Mouse (Mus musculus) CH12.LX (cell line): ENCODE measurements at regions not wholly inside any gene's neighbourhood (a gene's known extent, or its start where the extent isn't known, plus 50 kb on each side); places are given as distances from the start of the nearest gene placed in this dataset.

ENCODE experiments used
- DNase-seq: peaks from one replicate; pipeline ENCODE4 v3.0.0-alpha.2; 2013; ENCODE audit errors: extremely low read depth
- H3K27ac ChIP-seq: 2 replicates; pipeline ENCODE4 v1.5.1; 2012; ENCODE audit warnings: low read depth, mild to moderate bottlenecking, control low read depth, moderate library complexity; ENCODE audit not compliant: insufficient read depth
- H3K27me3 ChIP-seq: replicated peaks from 2 replicates; pipeline ENCODE3; 2012; ENCODE audit warnings: inconsistent platforms
- H3K36me3 ChIP-seq, 2 experiments: replicated peaks in 1 of 2; 2 replicates each; pipeline versions ENCODE3 to v1.6.1; 2012; ENCODE audit warnings: inconsistent platforms in 1 of 2, low read length in 1 of 2, mild to moderate bottlenecking in 1 of 2, mixed read lengths in 1 of 2, moderate library complexity in 1 of 2; ENCODE audit not compliant: control insufficient read depth in 1 of 2, insufficient read depth in 1 of 2
- H3K4me1 ChIP-seq, 2 experiments: 2 replicates each; pipeline ENCODE4 v1.6.1; 2012; ENCODE audit warnings: inconsistent platforms in 1 of 2, moderate library complexity in 1 of 2; ENCODE audit not compliant: insufficient read depth in 2 of 2, control insufficient read depth in 1 of 2
- H3K4me2 ChIP-seq: 2 replicates; pipeline ENCODE4 v1.6.1; 2012; ENCODE audit warnings: low read depth, mild to moderate bottlenecking, control low read depth; ENCODE audit not compliant: poor library complexity, insufficient read depth, severe bottlenecking
- H3K4me3 ChIP-seq, 3 experiments: fragments of 150-350 bp in 1 of 3; sonication (generic) in 1 of 3; replicated peaks in 1 of 3; 2 replicates each; pipeline versions ENCODE3 to v1.5.1; 2011 to 2012; ENCODE audit warnings: low read depth in 2 of 3, low read length in 2 of 3, mild to moderate bottlenecking in 2 of 3, moderate library complexity in 2 of 3, control low read depth in 1 of 3, improper control_type of control experiment in 1 of 3, inconsistent platforms in 1 of 3, mixed read lengths in 1 of 3; ENCODE audit not compliant: poor library complexity in 1 of 3
- H3K79me2 ChIP-seq: replicated peaks from 2 replicates; pipeline ENCODE4 v1.6.1; 2012; ENCODE audit warnings: mild to moderate bottlenecking, moderate library complexity; ENCODE audit not compliant: control insufficient read depth, poor library complexity, insufficient read depth, severe bottlenecking; ENCODE audit errors: extremely low read depth
- H3K9ac ChIP-seq: 2 replicates; pipeline ENCODE4 v1.6.1; 2012; ENCODE audit warnings: low read depth, mild to moderate bottlenecking, control low read depth, moderate library complexity; ENCODE audit not compliant: insufficient read depth
- H3K9me3 ChIP-seq: replicated peaks from 2 replicates; pipeline ENCODE3; 2012; ENCODE audit warnings: low read length, inconsistent platforms, mixed read lengths
- BHLHE40 ChIP-seq: IDR thresholded peaks from 2 replicates; pipeline ENCODE4 v1.6.1; 2011; ENCODE audit warnings: mild to moderate bottlenecking, low read depth, low read length, improper control_type of control experiment
- CHD1 ChIP-seq: IDR thresholded peaks from 2 replicates; pipeline ENCODE4 v1.6.1; 2012; ENCODE audit warnings: low read depth, low read length, improper control_type of control experiment, inconsistent platforms
- CTCF ChIP-seq, 2 experiments: IDR thresholded peaks in 1 of 2; conservative IDR thresholded peaks in 1 of 2; 2 replicates each; pipeline ENCODE4 v1.5.1; 2011 to 2012; ENCODE audit warnings: low read depth in 2 of 2, low read length in 2 of 2, improper control_type of control experiment in 1 of 2, inconsistent platforms in 1 of 2, mild to moderate bottlenecking in 1 of 2, moderate library complexity in 1 of 2
- ELF1 ChIP-seq: IDR thresholded peaks from 2 replicates; pipeline ENCODE4 v1.6.1; 2014; ENCODE audit warnings: low read depth, mild to moderate bottlenecking, inconsistent platforms, low read length, improper control_type of control experiment
- EP300 ChIP-seq: IDR thresholded peaks from 2 replicates; pipeline ENCODE4 v1.6.1; 2011; ENCODE audit warnings: low read length, improper control_type of control experiment
- ETS1 ChIP-seq: conservative IDR thresholded peaks from 2 replicates; pipeline ENCODE4 v1.6.1; 2012; ENCODE audit warnings: low read depth, mild to moderate bottlenecking, inconsistent platforms, low read length, improper control_type of control experiment, moderate library complexity
- HCFC1 ChIP-seq: IDR thresholded peaks from 2 replicates; pipeline ENCODE4 v1.6.1; 2012; ENCODE audit warnings: low read depth, mild to moderate bottlenecking, inconsistent platforms, low read length, improper control_type of control experiment
- IRF4 ChIP-seq: IDR thresholded peaks from 2 replicates; pipeline ENCODE4 v1.6.1; 2014; ENCODE audit warnings: low read depth, mild to moderate bottlenecking, inconsistent platforms, low read length, improper control_type of control experiment
- JUN ChIP-seq: IDR thresholded peaks from 2 replicates; pipeline ENCODE4 v1.6.1; 2011; ENCODE audit warnings: low read depth, mild to moderate bottlenecking, low read length, improper control_type of control experiment, moderate library complexity; ENCODE audit not compliant: insufficient read depth
- JUND ChIP-seq: conservative IDR thresholded peaks from 2 replicates; pipeline ENCODE4 v1.6.1; 2011; ENCODE audit warnings: low read depth, low read length, improper control_type of control experiment
- KAT2A ChIP-seq: IDR thresholded peaks from 2 replicates; pipeline ENCODE4 v1.6.1; 2012; ENCODE audit warnings: low read length, improper control_type of control experiment, inconsistent platforms; ENCODE audit not compliant: insufficient replicate concordance
- MAFK ChIP-seq: IDR thresholded peaks from 2 replicates; pipeline ENCODE4 v1.6.1; 2011; ENCODE audit warnings: low read length, improper control_type of control experiment; ENCODE audit not compliant: insufficient replicate concordance
- MAX ChIP-seq: IDR thresholded peaks from 2 replicates; pipeline ENCODE4 v1.6.1; 2011; ENCODE audit warnings: low read length, improper control_type of control experiment
- MAZ ChIP-seq: IDR thresholded peaks from 2 replicates; pipeline ENCODE4 v1.6.1; 2012; ENCODE audit warnings: low read depth, mild to moderate bottlenecking, inconsistent platforms, low read length, improper control_type of control experiment, moderate library complexity
- MEF2A ChIP-seq: IDR thresholded peaks from 2 replicates; pipeline ENCODE4 v1.6.1; 2014; ENCODE audit warnings: low read depth, mild to moderate bottlenecking, inconsistent platforms, low read length, improper control_type of control experiment, borderline replicate concordance
- MXI1 ChIP-seq: IDR thresholded peaks from 2 replicates; pipeline ENCODE4 v1.6.1; 2011; ENCODE audit warnings: mild to moderate bottlenecking, low read depth, low read length, improper control_type of control experiment
- MYC ChIP-seq: IDR thresholded peaks from 2 replicates; pipeline ENCODE4 v1.6.1; 2011; ENCODE audit warnings: low read depth, mild to moderate bottlenecking, improper control_type of control experiment, low read length
- NELFE ChIP-seq: IDR thresholded peaks from 2 replicates; pipeline ENCODE4 v1.6.1; 2011; ENCODE audit warnings: low read depth, low read length, improper control_type of control experiment
- NRF1 ChIP-seq: IDR thresholded peaks from 2 replicates; pipeline ENCODE4 v1.6.1; 2014; ENCODE audit warnings: low read depth, mild to moderate bottlenecking, inconsistent platforms, low read length, improper control_type of control experiment, moderate library complexity
- POLR2A ChIP-seq: IDR thresholded peaks from 2 replicates; pipeline ENCODE4 v1.6.1; 2011; ENCODE audit warnings: low read depth, mild to moderate bottlenecking, improper control_type of control experiment, low read length
- RCOR1 ChIP-seq: conservative IDR thresholded peaks from 2 replicates; pipeline ENCODE4 v1.6.1; 2012; ENCODE audit warnings: low read depth, mild to moderate bottlenecking, inconsistent platforms, low read length, improper control_type of control experiment
- SIN3A ChIP-seq: IDR thresholded peaks from 2 replicates; pipeline ENCODE4 v1.6.1; 2012; ENCODE audit warnings: low read length, improper control_type of control experiment, inconsistent platforms
- TBP ChIP-seq: conservative IDR thresholded peaks from 2 replicates; pipeline ENCODE4 v1.6.1; 2011; ENCODE audit warnings: low read depth, low read length, improper control_type of control experiment
- TCF12 ChIP-seq: IDR thresholded peaks from 2 replicates; pipeline ENCODE4 v1.6.1; 2014; ENCODE audit warnings: low read depth, mild to moderate bottlenecking, inconsistent platforms, low read length, improper control_type of control experiment
- USF1 ChIP-seq: IDR thresholded peaks from 2 replicates; pipeline ENCODE4 v1.6.1; 2014; ENCODE audit warnings: low read depth, mild to moderate bottlenecking, inconsistent platforms, low read length, improper control_type of control experiment
- ZKSCAN1 ChIP-seq: IDR thresholded peaks from 2 replicates; pipeline ENCODE4 v1.6.1; 2012; ENCODE audit warnings: low read depth, inconsistent platforms, low read length, improper control_type of control experiment, borderline replicate concordance
- ZMIZ1 ChIP-seq: IDR thresholded peaks from 2 replicates; pipeline ENCODE4 v1.6.1; 2012; ENCODE audit warnings: low read depth, mild to moderate bottlenecking, inconsistent platforms, low read length, improper control_type of control experiment
- dilution Hi-C: fragments of 300-500 bp; cut with MboI; formaldehyde crosslinking; loops from 2 replicates; pipeline ENCODE4 v1.14.3; 2020; ENCODE audit warnings: low sequenced_read_pairs; ENCODE audit not compliant: extremely low pct_unique_long_range_greater_than_20kb, extremely low pct_ligation_motif_present
- in situ Hi-C: fragments of 300-500 bp; cut with MboI; formaldehyde crosslinking; loops from 3 replicates; pipeline ENCODE4 v1.14.3; 2019; ENCODE audit warnings: low sequenced_read_pairs, low pct_ligation_motif_present, low pct_unique_long_range_greater_than_20kb, mixed read lengths

- H3K27me3 ChIP-seq = no peaks in the 10 kb centered on the region
- TF ChIP-seq ETS1 (no peak), JUND (no peak)
- no peak overlapping the region for H3K27ac ChIP-seq
- dilution Hi-C loops = no loop called here
- H3K4me3 ChIP-seq = no peak overlapping the region
- no peaks in the 10 kb centered on the region for H3K79me2 ChIP-seq
- in situ Hi-C loops = no loop called here
- H3K4me2 ChIP-seq = no peak overlapping the region
- peaks cover 8 to 16% of the 10 kb centered on the region in 2 experiments; a peak in 3 of 4 replicates for H3K4me1 ChIP-seq
- H3K9me3 ChIP-seq = no peaks in the 10 kb centered on the region
- DNase-seq = no peak
- H3K9ac ChIP-seq = no peak overlapping the region
- no peaks in the 10 kb centered on the region for H3K36me3 ChIP-seq
These were observed 124.5 kb upstream of the Atp6ap2 start for GRCm38 (mm10) chrX:12462936-12463647.

- no peaks in the 10 kb centered on the region for H3K9me3 ChIP-seq
- TF ChIP-seq MAX (no peak), TCF12 (peak; percentile 59; the same call in 1 of the 2 replicates), ETS1 (peak; percentile 85), MAFK (no peak), ZMIZ1 (peak; percentile 78), ELF1 (no peak), ZKSCAN1 (no peak), JUN (peak; percentile 53), MAZ (peak; percentile 46; the same call in 1 of the 2 replicates), MEF2A (peak; percentile 29; the same call in 1 of the 2 replicates), TBP (0 out of 2 replicates have a peak, but pooled peaks have one; percentile 25), BHLHE40 (0 out of 2 replicates have a peak, but pooled peaks have one; percentile 41), USF1 (no peak), NRF1 (no peak), NELFE (0 out of 2 replicates have a peak, but pooled peaks have one; percentile 43), EP300 (peak; percentile 21; the same call in 1 of the 2 replicates), MXI1 (0 out of 2 replicates have a peak, but pooled peaks have one; percentile 30), POLR2A (peak; percentile 67), CHD1 (no peak), RCOR1 (no peak), SIN3A (0 out of 2 replicates have a peak, but pooled peaks have one; percentile 48), HCFC1 (peak; percentile 45; the same call in 1 of the 2 replicates), MYC (no peak), CTCF (conservative IDR thresholded peaks at IDR 0.05 in 1 of 2, IDR thresholded peaks at IDR 0.05 in 1 of 2; ENCODE audit: low read depth in 2 of 2, low read length in 2 of 2) (no peak), KAT2A (0 out of 2 replicates have a peak, but pooled peaks have one; percentile 35), JUND (peak; percentile 35; the same call in 1 of the 2 replicates), IRF4 (peak; percentile 38; the same call in 1 of the 2 replicates)
- TF ChIP-seq, all 38 proteins: peak for 17
- H3K79me2 ChIP-seq = no peaks in the 10 kb centered on the region
- dilution Hi-C loops (no loop called here), in situ Hi-C loops (no loop called here)
- H3K27ac ChIP-seq = peak overlapping the region; percentile 21; the same call in 1 of the 2 replicates
- H3K36me3 ChIP-seq = no peaks in the 10 kb centered on the region
- peak; percentile 90 for DNase-seq
- H3K4me2 ChIP-seq = peak overlapping the region; percentile 50; the same call in 1 of the 2 replicates
- H3K4me3 ChIP-seq = peak overlapping the region; percentile 13 to 48 (median 41)
- peak overlapping the region; percentile 41 for H3K9ac ChIP-seq
- H3K27me3 ChIP-seq = no peaks in the 10 kb centered on the region
- peaks cover 8 to 24% of the 10 kb centered on the region in 2 experiments; a peak in 3 of 4 replicates for H3K4me1 ChIP-seq
These were observed 121.3 kb upstream of the Atp6ap2 start for GRCm38 (mm10) chrX:12466312-12466711.
